In genomic region chr11:43766922-43767648, GRCm38 (mm10) we compare ENCODE assay signal across 8 mouse cellular contexts. TPM values are rescaled to one million over a fixed set of nuclear protein-coding genes. Genes with fewer than 3 reads are reported as not detected.
A peak's percentile ranks its signal among the peaks of the same experiment; 100 is the strongest.
DNase-seq lines count a peak whose midpoint lies in the region; ATAC-seq lines count a peak whose summit lies in the region.

No protein-coding gene starts in this region.

- H3K4me3 ChIP-seq in hindbrain, embryonic 15.5 days = peak overlapping the region; percentile 64

- peak overlapping the region; percentile 83 for H3K4me2 ChIP-seq in hindbrain, embryonic 15.5 days

- peaks cover 7% of the 10 kb centered on the region; the same call in 1 of the 2 replicates for H3K4me1 ChIP-seq in hindbrain, embryonic 15.5 days (replicated peaks)

- H3K36me3 ChIP-seq in hindbrain, embryonic 15.5 days = no peaks in the 10 kb centered on the region

- H3K9ac ChIP-seq in hindbrain, embryonic 15.5 days = peak overlapping the region; percentile 61

- no peaks in the 10 kb centered on the region for H3K9me3 ChIP-seq in hindbrain, embryonic 15.5 days

- peak; percentile 81 for DNase-seq in WW6 (ENCODE audit: low read depth, low spot score)
- DNase-seq in cerebellum, postnatal 36 days = peak; percentile 70 to 74
- DNase-seq in frontal cortex, postnatal 36 days (ENCODE audit: low spot score in 2 of 2) = peak; percentile 73 to 84
- peak; percentile 68 for DNase-seq in left cerebral cortex, adult 11 months (ENCODE audit: low spot score)
- DNase-seq in lung, postnatal 36 days = peak; percentile 88
- peak; percentile 87 for DNase-seq in retina, postnatal 1 day
- DNase-seq in urinary bladder, adult 2 months (ENCODE audit: low spot score) = peak; percentile 65

- WGBS in hindbrain, embryonic 15.5 days = 5% methylated on average over 37 of the region's 37 CpGs

- peaks cover 6% of the 10 kb centered on the region; the same call in 1 of the 2 replicates for H3K27me3 ChIP-seq in hindbrain, embryonic 15.5 days

- ATAC-seq in hindbrain, embryonic 15.5 days (ENCODE audit: low FRiP score, low read depth) = peak; percentile 94

- peak overlapping the region; percentile 67 for H3K27ac ChIP-seq in hindbrain, embryonic 15.5 days (replicated peaks)

RNA-seq across cellular contexts. Expression of gene Ttc1, which starts 19.3 kb away (rescaled TPM):
- polyA plus RNA-seq in hindbrain, embryonic 15.5 days (2015; fragmentation: Nextera tagmentation; extraction: Ambion mirVana) = 77.9 and 80.4 TPM in 2 replicates
- polyA plus RNA-seq in urinary bladder, adult 2 months (2012; rRNA removed) = 53.4 and 57.0 TPM in 2 replicates

Comparison
In these comparisons a context has a peak if more than half of its experiments do, and no peak if none do; other contexts are left out.
1. Peak in every context shown above with its lines: DNase-seq, ATAC-seq, H3K4me3 ChIP-seq and H3K27ac ChIP-seq.